Mouse (Mus musculus): ENCODE data around the gene Olfr638.

- TF ChIP-seq CTCF (IDR thresholded peaks at IDR 0.05; ENCODE audit: borderline replicate concordance, insufficient read depth, low read length) (no peak), POLR2A (IDR thresholded peaks at IDR 0.05; ENCODE audit: low read depth, low read length) (no peak)
Observed at GRCm38 (mm10) chr7:103999124-103999523, 578 bp downstream of the Olfr638 start.

Data from embryonic fibroblast, embryonic 13.5 days (primary cell).